Mouse (Mus musculus): ENCODE results near the gene Med25.

Gene Med25

GRCm38 (mm10) chr7:44864595-44865542, 27.6 kb downstream of the Med25 start:
- DNase-seq (ENCODE audit: extremely low spot score, low read depth, low spot score), result no peak

- no peak for DNase-seq (ENCODE audit: extremely low spot score, low read depth, low spot score)
These were observed 28.5 kb downstream of the Med25 start for GRCm38 (mm10) chr7:44863982-44864494.

- no peak for DNase-seq (ENCODE audit: extremely low spot score, low read depth, low spot score)
These were observed 29.3 kb downstream of the Med25 start for GRCm38 (mm10) chr7:44863210-44863609.

- no peak for DNase-seq (ENCODE audit: extremely low spot score, low read depth, low spot score)
These were observed 30.1 kb downstream of the Med25 start for GRCm38 (mm10) chr7:44862434-44862833.

GRCm38 (mm10) chr7:44861429-44861816, 31.1 kb downstream of the Med25 start:
- no peak for DNase-seq (ENCODE audit: extremely low spot score, low read depth, low spot score)

- DNase-seq (ENCODE audit: extremely low spot score, low read depth, low spot score), result no peak
These were observed 31.7 kb downstream of the Med25 start for GRCm38 (mm10) chr7:44860576-44861428.

GRCm38 (mm10) chr7:44859896-44860295, 32.6 kb downstream of the Med25 start:
- no peak for DNase-seq (ENCODE audit: extremely low spot score, low read depth, low spot score)

- no peak for DNase-seq (ENCODE audit: extremely low spot score, low read depth, low spot score)
These were observed 34.6 kb downstream of the Med25 start for GRCm38 (mm10) chr7:44857905-44858304.

GRCm38 (mm10) chr7:44857042-44857552, 35.4 kb downstream of the Med25 start, which contains the start of gene Pnkp:
Pnkp (plus strand) TSS chr7:44857139.
- peak; percentile 67 for DNase-seq (ENCODE audit: extremely low spot score, low read depth, low spot score)

- no peak for DNase-seq (ENCODE audit: extremely low spot score, low read depth, low spot score)
These were observed 36.1 kb downstream of the Med25 start for GRCm38 (mm10) chr7:44856265-44856916.

- no peak for DNase-seq (ENCODE audit: extremely low spot score, low read depth, low spot score)
These were observed 37.5 kb downstream of the Med25 start for GRCm38 (mm10) chr7:44855036-44855435.

- no peak for DNase-seq (ENCODE audit: extremely low spot score, low read depth, low spot score)
These were observed 38.0 kb downstream of the Med25 start for GRCm38 (mm10) chr7:44854356-44855031.

GRCm38 (mm10) chr7:44853596-44854355, 38.7 kb downstream of the Med25 start:
- no peak for DNase-seq (ENCODE audit: extremely low spot score, low read depth, low spot score)

GRCm38 (mm10) chr7:44853065-44853464, 39.4 kb downstream of the Med25 start:
- no peak for DNase-seq (ENCODE audit: extremely low spot score, low read depth, low spot score)

GRCm38 (mm10) chr7:44852259-44853027, 40.1 kb downstream of the Med25 start:
- DNase-seq (ENCODE audit: extremely low spot score, low read depth, low spot score), result no peak

- DNase-seq (ENCODE audit: extremely low spot score, low read depth, low spot score), result no peak
These were observed 40.8 kb downstream of the Med25 start for GRCm38 (mm10) chr7:44851625-44852234.

- DNase-seq (ENCODE audit: extremely low spot score, low read depth, low spot score), result no peak
These were observed 41.5 kb downstream of the Med25 start for GRCm38 (mm10) chr7:44850789-44851624.

Measured in hindlimb bud, embryonic 11.5 days (tissue).